9 mouse cellular contexts compared by ENCODE assay signal in genomic region chr2:6128881-6129280, GRCm38 (mm10). TPM values are rescaled to one million over a fixed set of nuclear protein-coding genes. Genes with fewer than 3 reads are reported as not detected.
A peak's percentile ranks its signal among the peaks of the same experiment; 100 is the strongest.
DNase-seq lines count a peak whose midpoint lies in the region; ATAC-seq and TF ChIP-seq lines count a peak whose summit lies in the region.
"Had no signal": no experiment of that assay in that cellular context is flagged by ENCODE, and none has a peak within 500 bp of the region (broad histone marks: within the 10 kb centered on the region; RNA-seq: fewer than 3 reads in every experiment).

No protein-coding gene starts in this region.

- no peak for TF ChIP-seq CTCF in left cerebral cortex, adult 2 months (IDR thresholded peaks at IDR 0.05)

- intact Hi-C loops in left cerebral cortex, adult 2 months (cut with DNase I) = no loop called here
- intact Hi-C loops in left cerebral cortex, postnatal 25 days (cut with DNase I) = no loop called here

- no peak overlapping the region for H3K27ac ChIP-seq in left cerebral cortex, adult 2 months
- no peak overlapping the region for H3K27ac ChIP-seq in forebrain, embryonic 15.5 days (replicated peaks)
- no peak overlapping the region for H3K27ac ChIP-seq in limb, embryonic 14.5 days (replicated peaks; ENCODE audit: low read depth, low read length)
- H3K27ac ChIP-seq in neural tube, embryonic 14.5 days (ENCODE audit: low read depth, low read length) = no peak overlapping the region

- WGBS in forebrain, embryonic 15.5 days = 51% methylated on average over 8 of the region's 8 CpGs
- 49% methylated on average over 8 of the region's 8 CpGs for WGBS in limb, embryonic 14.5 days
- WGBS in neural tube, embryonic 14.5 days = 49% methylated on average over 8 of the region's 8 CpGs

- H3K4me1 ChIP-seq in forebrain, embryonic 15.5 days = peaks cover 7% of the 10 kb centered on the region
- H3K4me1 ChIP-seq in limb, embryonic 14.5 days (ENCODE audit: control insufficient read depth, insufficient read depth, low read length) = no peaks in the 10 kb centered on the region
- H3K4me1 ChIP-seq in neural tube, embryonic 14.5 days (ENCODE audit: control insufficient read depth, insufficient read depth, low read length) = no peaks in the 10 kb centered on the region

- no peaks in the 10 kb centered on the region for H3K9me3 ChIP-seq in forebrain, embryonic 15.5 days
- H3K9me3 ChIP-seq in limb, embryonic 14.5 days (ENCODE audit: control insufficient read depth, low read length) = no peaks in the 10 kb centered on the region
- no peaks in the 10 kb centered on the region for H3K9me3 ChIP-seq in neural tube, embryonic 14.5 days (ENCODE audit: control insufficient read depth, low read length)

- no peaks in the 10 kb centered on the region for H3K36me3 ChIP-seq in forebrain, embryonic 15.5 days
- H3K36me3 ChIP-seq in limb, embryonic 14.5 days (ENCODE audit: control insufficient read depth, insufficient read depth, low read length) = no peaks in the 10 kb centered on the region
- no peaks in the 10 kb centered on the region for H3K36me3 ChIP-seq in neural tube, embryonic 14.5 days (ENCODE audit: control insufficient read depth, insufficient read depth, low read length)

- ATAC-seq in forebrain, embryonic 15.5 days (replicated peaks) = no peak
- no peak for ATAC-seq in limb, embryonic 14.5 days (ENCODE audit: low FRiP score, low read depth)
- no peak for ATAC-seq in neural tube, embryonic 14.5 days (ENCODE audit: low read depth)

- H3K9ac ChIP-seq in forebrain, embryonic 15.5 days (replicated peaks) = no peak overlapping the region
- H3K9ac ChIP-seq in limb, embryonic 14.5 days (ENCODE audit: low read depth, low read length, severe bottlenecking) = no peak overlapping the region
- H3K9ac ChIP-seq in neural tube, embryonic 14.5 days (replicated peaks; ENCODE audit: low read depth, low read length) = no peak overlapping the region

- peak overlapping the region; percentile 81 for H3K4me3 ChIP-seq in left cerebral cortex, adult 2 months
- peak overlapping the region; percentile 71 for H3K4me3 ChIP-seq in forebrain, embryonic 15.5 days
- peak overlapping the region; percentile 75 for H3K4me3 ChIP-seq in limb, embryonic 14.5 days (replicated peaks; ENCODE audit: low read length)
- H3K4me3 ChIP-seq in neural tube, embryonic 14.5 days (ENCODE audit: low read depth, low read length) = peak overlapping the region; percentile 70

- no peak for DNase-seq in left cerebral cortex, adult 2 months (ENCODE audit: extremely low spot score in 1 of 2, low spot score in 2 of 2)
- DNase-seq in left cerebral cortex, postnatal 25 days (ENCODE audit: low spot score in 2 of 2) = no peak
- no peak for DNase-seq in limb, embryonic 14.5 days (ENCODE audit: low spot score)
- no peak for DNase-seq in embryo, embryonic 11 days
- no peak for DNase-seq in adrenal gland, adult 18-20 months (ENCODE audit: low spot score in 2 of 2)
- DNase-seq in embryo, embryonic 10 days (ENCODE audit: low spot score) = no peak
- DNase-seq: cerebellum, adult 11-12 months had no signal

- H3K4me2 ChIP-seq in forebrain, embryonic 15.5 days (replicated peaks) = peak overlapping the region; percentile 86
- H3K4me2 ChIP-seq in limb, embryonic 14.5 days (replicated peaks; ENCODE audit: low read depth, low read length, severe bottlenecking) = peak overlapping the region; percentile 86
- H3K4me2 ChIP-seq in neural tube, embryonic 14.5 days (ENCODE audit: low read depth, low read length) = peak overlapping the region; percentile 11; the same call in 1 of the 2 replicates

- no peak for TF ChIP-seq POLR2A in limb, embryonic 14.5 days (IDR thresholded peaks at IDR 0.05; ENCODE audit: borderline replicate concordance, extremely low read depth, insufficient read depth, insufficient read length)

- peaks cover 14% of the 10 kb centered on the region; the same call in 1 of the 2 replicates for H3K27me3 ChIP-seq in forebrain, embryonic 15.5 days
- H3K27me3 ChIP-seq in limb, embryonic 14.5 days (ENCODE audit: control insufficient read depth, insufficient read depth, low read length) = peaks cover 7% of the 10 kb centered on the region; the same call in 1 of the 2 replicates
- H3K27me3 ChIP-seq in neural tube, embryonic 14.5 days (ENCODE audit: control insufficient read depth, insufficient read depth, low read length) = peaks cover 7% of the 10 kb centered on the region; the same call in 1 of the 2 replicates

RNA-seq across cellular contexts. Expression of gene Proser2, which starts 1.1 kb away (rescaled TPM):
- total RNA-seq in left cerebral cortex, adult 2 months (2021) = 1 to 10 TPM; 3.2 to 4.1 TPM
- 1 to 10 TPM; 3.0 to 3.5 TPM for total RNA-seq in left cerebral cortex, postnatal 25 days (2021)
- 3.3 and 3.6 TPM in 2 replicates for polyA plus RNA-seq in forebrain, embryonic 15.5 days (2015; fragmentation: Nextera tagmentation; extraction: Ambion mirVana)
- 7.6 and 10.2 TPM in 2 replicates for polyA plus RNA-seq in limb, embryonic 14.5 days (2012; rRNA removed)
- 10.5 TPM in 2 replicates for polyA plus RNA-seq in limb, embryonic 14.5 days (2014; fragmentation: Nextera tagmentation; extraction: Ambion mirVana)
- 7.3 and 10.9 TPM in 2 replicates for polyA plus RNA-seq in neural tube, embryonic 14.5 days (2014; fragmentation: Nextera tagmentation; extraction: Ambion mirVana)
- total RNA-seq in adrenal gland, adult 18-20 months (2021) = 10 to 100 TPM; 14.0 to 21.6 TPM

Comparison
In these comparisons a context has a peak if more than half of its experiments do, and no peak if none do; other contexts are left out.
1. H3K4me2 ChIP-seq: peak in every context shown above with its lines; median percentile 86 in forebrain, embryonic 15.5 days; 86 in limb, embryonic 14.5 days; 11 in neural tube, embryonic 14.5 days.